Mouse (Mus musculus): Measurements from ENCODE around the gene Arfgef2.

- TF ChIP-seq POLR2AphosphoS2 (IDR thresholded peaks at IDR 0.05; ENCODE audit: insufficient read length, low read depth): no peak
- TF ChIP-seq POLR2A (IDR thresholded peaks at IDR 0.05; ENCODE audit: insufficient read length, low read depth): no peak
- no peak for TF ChIP-seq MAX (IDR thresholded peaks at IDR 0.05; ENCODE audit: low read depth)
- TF ChIP-seq MYOG (IDR thresholded peaks at IDR 0.05; ENCODE audit: control insufficient read depth in 1 of 3, insufficient read depth in 1 of 3, insufficient read length in 2 of 3, low read depth in 2 of 3): no peak
Measured at GRCm38 (mm10) chr2:166779956-166780355, 25.4 kb upstream of the Arfgef2 start.

Measured in myocyte (in vitro differentiated cells).